Mouse (Mus musculus) G1E (cell line): Measurements from ENCODE around the gene Atrn.

Experiments used
- CTCF ChIP-seq: IDR thresholded peaks from 2 replicates; pipeline ENCODE4 v1.5.1; 2012; ENCODE audit warnings: low read depth, low read length, inconsistent platforms, mixed read lengths
- GATA1 ChIP-seq: IDR thresholded peaks from 2 replicates; pipeline ENCODE4 v1.6.1; 2012; ENCODE audit warnings: borderline replicate concordance, low read length, inconsistent platforms, mixed read lengths
- GATA2 ChIP-seq: IDR thresholded peaks from 2 replicates; pipeline ENCODE4 v1.6.1; 2012; ENCODE audit warnings: low read depth, low read length, inconsistent platforms, borderline replicate concordance
- POLR2AphosphoS5 ChIP-seq: IDR thresholded peaks from 2 replicates; pipeline ENCODE4 v1.6.1; 2012; ENCODE audit warnings: low read depth, low read length, inconsistent platforms; ENCODE audit not compliant: insufficient replicate concordance
- TAL1 ChIP-seq: conservative IDR thresholded peaks from 2 replicates; pipeline ENCODE4 v1.6.1; 2012; ENCODE audit warnings: low read depth, low read length, inconsistent platforms, mixed read lengths

- TF ChIP-seq CTCF (no peak), TAL1 (no peak), GATA1 (no peak), POLR2AphosphoS5 (no peak), GATA2 (no peak)
These were observed 153.1 kb downstream of the Atrn start for GRCm38 (mm10) chr2:131059377-131059776.
